Mouse (Mus musculus) forebrain, embryonic 16.5 days (tissue): Measurements from ENCODE around the gene Casq1. TPM values are rescaled to one million over a fixed set of nuclear protein-coding genes. Genes with fewer than 3 reads are reported as not detected.
"Not testable (repeated sequence)": the region's sequence is repeated elsewhere in the genome, so short reads cannot be mapped to it uniquely, and the experiment has no call there.

ENCODE experiments used
- ATAC-seq: fragments of 200-750 bp; cut with Nextera tagmentation; 2 replicates; pipeline ENCODE4 v1.8.0; 2017; ENCODE audit warnings: mild to moderate bottlenecking, moderate library complexity
- H3K27ac ChIP-seq: fragments of 300-500 bp; sonication (generic); 2 replicates; pipeline ENCODE4 v1.5.1; 2014; ENCODE audit warnings: low read length, control low read depth
- H3K27me3 ChIP-seq: fragments of 300-500 bp; sonication (generic); replicated peaks from 2 replicates; pipeline ENCODE4 v1.6.1; 2014; ENCODE audit warnings: low read length; ENCODE audit not compliant: control insufficient read depth, insufficient read depth
- H3K36me3 ChIP-seq: fragments of 300-500 bp; sonication (generic); 2 replicates; pipeline ENCODE4 v1.6.1; 2014; ENCODE audit not compliant: control insufficient read depth, insufficient read depth
- H3K4me1 ChIP-seq: fragments of 300-500 bp; sonication (generic); replicated peaks from 2 replicates; pipeline ENCODE4 v1.6.1; 2014; ENCODE audit warnings: low read length; ENCODE audit not compliant: control insufficient read depth, insufficient read depth
- H3K4me2 ChIP-seq: fragments of 300-500 bp; sonication (generic); 2 replicates; pipeline ENCODE4 v1.6.1; 2014; ENCODE audit warnings: mild to moderate bottlenecking, low read length, control low read depth
- H3K4me3 ChIP-seq: fragments of 300-500 bp; sonication (generic); replicated peaks from 2 replicates; pipeline ENCODE4 v1.5.1; 2014; ENCODE audit warnings: mild to moderate bottlenecking, low read length, control low read depth
- H3K9ac ChIP-seq: fragments of 300-500 bp; sonication (generic); replicated peaks from 2 replicates; pipeline ENCODE4 v1.6.1; 2014; ENCODE audit warnings: low read depth, low read length, control low read depth
- H3K9me3 ChIP-seq: fragments of 300-500 bp; sonication (generic); 2 replicates; pipeline ENCODE4 v1.6.1; 2016; ENCODE audit warnings: low read length; ENCODE audit not compliant: control insufficient read depth
- WGBS: fragments of 180-500 bp; shearing (Covaris S2); extraction: QIAGEN DNeasy Blood & Tissue Kit; methylation state at CpG from one replicate; pipeline ENCODE4 v1.1.7; 2014; 5-methylcytosine and 5-hydroxymethylcytosine counted together
- polyA plus RNA-seq: library from polyadenylated mRNA; unstranded; fragments of >200 nt; fragmentation: Nextera tagmentation; extraction: Ambion mirVana; gene quantifications from 2 replicates; pipeline ENCODE4 v1.2.1, GENCODE M21; 2015

Gene Casq1
- polyA plus RNA-seq: 4.7 and 7.2 TPM in 2 replicates

DNA sequence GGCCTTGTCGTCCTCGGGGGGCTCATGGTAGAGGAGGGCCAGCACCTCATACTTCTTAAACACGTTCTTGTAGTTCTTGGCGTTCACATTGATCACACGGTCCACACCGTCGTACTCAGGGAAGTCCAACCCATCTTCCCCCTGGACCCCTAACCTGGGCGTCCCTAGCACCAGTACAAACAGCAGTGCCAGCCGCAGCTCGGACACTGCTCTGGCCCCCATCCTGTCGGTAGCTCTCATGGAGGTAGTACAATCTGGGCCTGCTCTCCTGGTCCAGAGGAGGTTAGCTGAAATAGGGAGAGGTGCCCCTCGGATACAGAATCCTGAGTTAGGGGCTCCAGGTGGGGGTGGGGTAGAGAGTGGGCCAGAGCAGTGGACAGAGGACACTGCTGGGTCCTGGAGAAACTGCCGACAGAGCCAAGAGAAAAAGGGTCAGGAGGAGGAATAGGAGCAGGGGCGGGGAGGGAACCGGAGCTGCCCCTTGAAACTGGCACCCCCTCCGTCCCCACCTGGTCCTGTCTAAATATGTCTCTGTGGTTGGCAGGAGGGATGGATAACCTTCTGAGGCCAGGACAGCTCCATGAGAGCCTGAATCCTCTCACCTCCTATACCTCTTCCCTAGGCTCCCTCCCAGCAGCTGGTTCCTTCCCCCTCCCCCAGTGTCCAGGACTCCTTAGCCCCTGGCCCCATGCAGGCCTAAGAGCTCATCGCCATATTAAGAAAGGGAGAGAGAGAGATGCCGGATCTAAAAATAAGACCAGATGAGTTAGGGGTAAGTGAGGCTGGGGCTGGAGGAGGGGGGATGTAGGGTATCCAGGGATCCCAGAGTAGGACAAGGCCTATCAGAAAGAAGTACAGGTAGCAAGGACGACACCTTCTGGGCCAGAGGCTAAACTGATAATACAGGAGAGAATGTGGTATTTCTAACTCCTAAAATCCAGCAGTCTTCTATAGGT, at the start of gene Casq1:
Casq1 (minus strand) TSS at position 418 of the 956 bp plus-strand sequence.
- no peak within 1 kb of the TSS for H3K4me2 ChIP-seq
- H3K27me3 ChIP-seq: no peaks in the 10 kb centered on the region
- ATAC-seq: 0 out of 2 replicates have a peak, but pooled peaks have one; percentile 5

DNA sequence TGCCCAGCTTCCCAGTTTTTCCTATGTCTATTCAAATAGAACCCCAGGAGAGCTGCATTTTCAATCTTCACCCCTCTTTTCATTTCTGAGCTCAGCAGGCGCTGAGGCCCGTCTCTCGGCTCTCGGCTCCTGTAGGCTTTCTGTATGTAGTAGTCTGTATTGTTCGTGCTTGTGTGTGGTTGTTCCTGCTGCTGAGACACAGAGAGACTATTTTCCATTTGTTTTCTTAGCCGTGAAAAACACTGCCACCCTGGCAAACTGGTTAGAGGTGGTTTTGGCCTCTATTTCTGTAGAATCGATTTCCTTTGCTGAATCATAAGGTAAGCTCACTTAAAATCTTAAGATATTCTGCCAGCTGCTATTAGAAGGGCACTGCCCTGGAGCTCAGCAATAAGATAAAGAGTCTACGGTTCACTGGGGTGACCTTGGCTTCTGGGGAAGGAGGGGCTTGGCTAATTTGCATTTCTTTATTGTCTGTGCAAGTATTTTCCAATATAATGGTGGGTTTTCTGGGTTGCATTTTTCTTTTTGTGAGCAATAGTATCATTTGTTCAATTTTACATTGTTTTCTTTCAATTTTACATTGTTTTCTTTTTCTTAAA, 41.9 kb upstream of the Casq1 start, which contains the start of gene Igsf8:
Igsf8 (plus strand) TSS at position 165 of the 602 bp plus-strand sequence.
- Histone ChIP-seq H3K27ac (peak within 1 kb of the TSS; percentile 52; the same call in 1 of the 2 replicates), H3K9me3 (no peaks in the 10 kb centered on the region), H3K27me3 (no peaks in the 10 kb centered on the region), H3K4me1 (no peaks in the 10 kb centered on the region; the same call in 1 of the 2 replicates), H3K9ac (no peak within 1 kb of the TSS), H3K4me3 (no peak within 1 kb of the TSS), H3K4me2 (no peak within 1 kb of the TSS), H3K36me3 (no peaks in the 10 kb centered on the region)
- no peak; the same call in 1 of the 2 replicates for ATAC-seq
- WGBS: 7% methylated on average over 8 of the region's 8 CpGs

More for the DNA sequence above, at the start of gene Casq1:
- Histone ChIP-seq H3K4me1 (peaks cover 33% of the 10 kb centered on the region), H3K36me3 (no peaks in the 10 kb centered on the region), H3K9ac (no peak within 1 kb of the TSS), H3K27ac (peak within 1 kb of the TSS; percentile 38), H3K4me3 (no peak within 1 kb of the TSS), H3K9me3 (no peaks in the 10 kb centered on the region)
- 76% methylated on average over 19 of the region's 19 CpGs for WGBS

DNA sequence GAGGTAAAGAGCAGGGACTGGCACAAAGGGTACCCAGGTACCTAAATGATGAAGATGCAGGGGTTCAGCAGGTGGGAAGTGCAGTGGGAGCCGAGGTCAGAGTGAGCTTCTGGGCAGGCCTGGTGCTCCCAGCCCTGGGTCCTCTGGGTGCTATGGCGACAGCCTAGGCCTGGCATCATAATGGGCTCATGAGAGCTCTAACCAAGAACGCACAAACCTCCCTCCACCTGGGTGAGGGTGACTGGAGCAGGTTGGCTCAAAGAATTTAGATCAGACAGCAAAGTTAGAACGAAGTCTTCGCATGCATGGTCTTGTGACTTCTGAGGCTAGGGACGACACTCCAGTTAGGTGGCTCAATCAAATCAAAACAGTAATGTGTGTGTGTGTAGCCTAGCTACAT, 38.6 kb upstream of the Casq1 start, which contains the start of gene Atp1a4:
Atp1a4 (minus strand) TSS at position 101 of the 400 bp plus-strand sequence.
- Histone ChIP-seq H3K4me3 (no peak within 1 kb of the TSS), H3K9me3 (no peaks in the 10 kb centered on the region), H3K4me2 (no peak within 1 kb of the TSS), H3K36me3 (no peaks in the 10 kb centered on the region), H3K4me1 (no peaks in the 10 kb centered on the region; the same call in 1 of the 2 replicates), H3K9ac (no peak within 1 kb of the TSS), H3K27ac (no peak within 1 kb of the TSS), H3K27me3 (no peaks in the 10 kb centered on the region)
- no peak for ATAC-seq
- WGBS: 89% methylated on average over 6 of the region's 6 CpGs

DNA sequence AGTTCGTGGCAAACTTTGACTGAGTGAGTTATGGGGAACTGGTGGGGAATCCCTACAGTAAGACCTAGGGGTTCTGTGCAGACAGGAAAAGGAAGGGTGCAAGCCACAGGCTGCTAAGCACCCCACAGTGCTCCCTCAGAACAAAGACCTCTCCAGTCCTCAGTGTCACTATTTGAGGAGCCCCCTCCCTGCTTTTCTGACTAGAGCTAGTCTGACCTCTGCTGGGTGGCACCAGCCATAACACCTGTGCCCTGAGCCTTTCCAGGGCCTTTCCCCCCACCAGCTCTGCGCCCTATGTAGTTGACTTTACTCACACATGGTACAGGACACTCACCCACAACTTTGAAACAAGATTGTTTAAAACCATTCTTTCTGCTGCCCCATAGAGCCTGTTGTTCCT, 28.0 kb upstream of the Casq1 start:
- ATAC-seq: peak; percentile 72
- WGBS: 43% methylated on average over 2 of the region's 2 CpGs
- no peaks in the 10 kb centered on the region for H3K36me3 ChIP-seq
- no peak overlapping the region for H3K4me3 ChIP-seq
- no peak overlapping the region for H3K4me2 ChIP-seq
- H3K9me3 ChIP-seq: no peaks in the 10 kb centered on the region
- peaks cover 2% of the 10 kb centered on the region; the same call in 1 of the 2 replicates for H3K4me1 ChIP-seq
- no peaks in the 10 kb centered on the region for H3K27me3 ChIP-seq
- no peak overlapping the region for H3K9ac ChIP-seq
- H3K27ac ChIP-seq: no peak overlapping the region

GRCm38 (mm10) chr1:172247216-172247615, 27.5 kb upstream of the Casq1 start:
- no peak overlapping the region for H3K9ac ChIP-seq
- WGBS: 65% methylated on average over 4 of the region's 4 CpGs
- no peak for ATAC-seq

DNA sequence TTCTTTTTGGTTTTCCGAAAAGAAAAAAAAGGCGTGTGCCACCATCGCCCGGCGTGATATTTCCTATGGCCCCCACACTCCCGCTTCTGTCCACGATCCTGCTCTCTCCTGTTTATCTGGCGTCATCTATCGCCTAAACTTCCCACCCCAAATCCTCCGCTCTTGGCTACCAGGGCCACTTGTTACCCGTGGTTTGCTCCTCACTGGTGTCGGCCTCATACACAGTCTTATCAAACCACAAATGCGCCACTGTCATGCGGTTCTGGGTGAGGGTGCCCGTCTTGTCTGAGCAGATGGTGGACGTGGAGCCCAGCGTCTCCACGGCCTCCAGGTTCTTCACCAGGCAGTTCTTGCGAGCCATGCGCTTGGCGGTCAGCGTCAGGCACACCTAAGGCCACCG, 25.0 kb upstream of the Casq1 start:
- H3K36me3 ChIP-seq, H3K4me3 ChIP-seq, H3K27me3 ChIP-seq, H3K4me1 ChIP-seq, ATAC-seq, H3K4me2 ChIP-seq, H3K9me3 ChIP-seq, H3K9ac ChIP-seq, H3K27ac ChIP-seq: not testable (repeated sequence)
- WGBS: 52% methylated on average over 23 of the region's 23 CpGs

More at GRCm38 (mm10) chr1:172247216-172247615, 27.5 kb upstream of the Casq1 start:
- no peak overlapping the region for H3K4me3 ChIP-seq
- no peak overlapping the region for H3K27ac ChIP-seq
- no peaks in the 10 kb centered on the region for H3K27me3 ChIP-seq
- H3K36me3 ChIP-seq: no peaks in the 10 kb centered on the region
- peaks cover 2% of the 10 kb centered on the region; the same call in 1 of the 2 replicates for H3K4me1 ChIP-seq
- H3K4me2 ChIP-seq: no peak overlapping the region
- no peaks in the 10 kb centered on the region for H3K9me3 ChIP-seq

- no peak; the same call in 1 of the 2 replicates for ATAC-seq
- no peak overlapping the region for H3K9ac ChIP-seq
- peaks cover 2% of the 10 kb centered on the region; the same call in 1 of the 2 replicates for H3K4me1 ChIP-seq
- WGBS: 31% methylated on average over 16 of the region's 16 CpGs
- H3K36me3 ChIP-seq: no peaks in the 10 kb centered on the region
- no peak overlapping the region for H3K27ac ChIP-seq
- H3K9me3 ChIP-seq: no peaks in the 10 kb centered on the region
- H3K27me3 ChIP-seq: no peaks in the 10 kb centered on the region
- 0 out of 2 replicates have a peak overlapping the region, but pooled peaks have one; percentile 5 for H3K4me2 ChIP-seq
- no peak overlapping the region for H3K4me3 ChIP-seq
Measured at GRCm38 (mm10) chr1:172243547-172244205, 24.0 kb upstream of the Casq1 start.

- H3K4me2 ChIP-seq: no peak overlapping the region
- H3K4me3 ChIP-seq: no peak overlapping the region
- no peaks in the 10 kb centered on the region for H3K36me3 ChIP-seq
- H3K27me3 ChIP-seq: no peaks in the 10 kb centered on the region
- H3K9me3 ChIP-seq: no peaks in the 10 kb centered on the region
- H3K27ac ChIP-seq: peak overlapping the region; percentile 57
- WGBS: 10% methylated on average over 2 of the region's 2 CpGs
- peak; percentile 94 for ATAC-seq
- peaks cover 1% of the 10 kb centered on the region; the same call in 1 of the 2 replicates for H3K4me1 ChIP-seq
- no peak overlapping the region for H3K9ac ChIP-seq
Measured at GRCm38 (mm10) chr1:172242401-172242800, 22.7 kb upstream of the Casq1 start.
